16 mouse cellular contexts compared by ENCODE assay signal in the genomic region with DNA sequence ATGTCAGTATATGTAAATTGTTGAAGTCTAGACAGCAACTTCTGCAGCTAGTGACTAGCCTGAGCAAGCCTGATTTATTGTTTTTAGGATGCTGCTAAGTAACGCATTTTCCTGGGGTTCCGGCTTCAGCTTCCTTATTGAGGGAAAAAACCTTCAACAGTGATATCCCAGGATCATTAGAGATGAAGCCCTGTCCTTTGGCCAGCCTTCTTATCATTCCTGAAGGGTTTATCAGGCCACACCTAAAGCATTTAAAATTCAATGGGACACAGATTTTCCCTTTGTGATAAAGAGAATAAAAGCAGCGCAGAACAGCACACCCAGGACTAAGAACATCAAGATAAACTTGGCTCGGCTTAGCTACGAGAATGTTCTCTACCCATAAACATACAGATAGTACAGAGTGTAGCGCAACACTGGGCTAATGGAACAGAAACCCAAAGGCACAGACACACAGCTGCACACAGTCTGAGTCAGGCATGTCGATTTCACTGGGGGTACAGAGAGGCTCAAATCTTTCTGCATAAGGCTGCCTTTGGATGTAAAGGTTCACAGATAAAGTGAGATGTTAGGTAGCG. TPM values are rescaled to one million over a fixed set of nuclear protein-coding genes. Genes with fewer than 3 reads are reported as not detected.
DNase-seq lines count a peak whose midpoint lies in the region; ATAC-seq and TF ChIP-seq lines count a peak whose summit lies in the region.
"Had no signal": no experiment of that assay in that cellular context is flagged by ENCODE, and none has a peak within 500 bp of the region (broad histone marks: within the 10 kb centered on the region; RNA-seq: fewer than 3 reads in every experiment).

No protein-coding gene starts in this region.

- no peak for TF ChIP-seq CTCF in testis, adult 2 months (IDR thresholded peaks at IDR 0.05; ENCODE audit: control insufficient read depth, insufficient read depth, insufficient replicate concordance, low read depth, low read length)

- no peak overlapping the region for H3K4me3 ChIP-seq in heart, embryonic 15.5 days
- no peak overlapping the region for H3K4me3 ChIP-seq in testis, adult 2 months (ENCODE audit: control insufficient read depth, low read depth, low read length)
- H3K4me3 ChIP-seq in limb, embryonic 15.5 days, result no peak overlapping the region
- no peak overlapping the region for H3K4me3 ChIP-seq in kidney, embryonic 14.5 days (ENCODE audit: low read length)
- H3K4me3 ChIP-seq in hindbrain, embryonic 16.5 days (ENCODE audit: low read length), result no peak overlapping the region

- peaks cover 28% of the 10 kb centered on the region for H3K36me3 ChIP-seq in heart, embryonic 15.5 days
- no peaks in the 10 kb centered on the region for H3K36me3 ChIP-seq in testis, adult 2 months (ENCODE audit: control insufficient read depth, insufficient read depth, low read length)
- peaks cover 53% of the 10 kb centered on the region for H3K36me3 ChIP-seq in limb, embryonic 15.5 days
- H3K36me3 ChIP-seq in kidney, embryonic 14.5 days (ENCODE audit: control insufficient read depth, insufficient read depth, low read length), result peaks cover 18% of the 10 kb centered on the region; the same call in 1 of the 2 replicates
- peaks cover 8% of the 10 kb centered on the region; the same call in 1 of the 2 replicates for H3K36me3 ChIP-seq in hindbrain, embryonic 16.5 days (ENCODE audit: control insufficient read depth, insufficient read depth, low read length)

- 0 out of 2 replicates have a peak overlapping the region, but pooled peaks have one; percentile 3 for H3K27ac ChIP-seq in heart, embryonic 15.5 days
- peak overlapping the region; percentile 84 for H3K27ac ChIP-seq in testis, adult 2 months (ENCODE audit: control insufficient read depth, insufficient read depth, low read depth, low read length)
- H3K27ac ChIP-seq in limb, embryonic 15.5 days, result peak overlapping the region; percentile 64; the same call in 1 of the 2 replicates
- no peak overlapping the region for H3K27ac ChIP-seq in kidney, embryonic 14.5 days (ENCODE audit: low read depth, low read length)
- no peak overlapping the region for H3K27ac ChIP-seq in hindbrain, embryonic 16.5 days (ENCODE audit: low read depth, low read length)
- H3K27ac ChIP-seq: kidney, postnatal 0 days had no signal

- no peak for DNase-seq in heart, adult 11 months
- DNase-seq in testis, postnatal 14 days (ENCODE audit: low spot score), result no peak
- DNase-seq in kidney, postnatal 14 days, result no peak
- DNase-seq: cerebellum, postnatal 14 days; forebrain, postnatal 0 days; gastrocnemius, postnatal 10 days; heart, postnatal 10 days; layer of hippocampus, adult 9-11 months; midbrain, embryonic 14.5 days had no signal

- 55% methylated on average over 8 of the region's 8 CpGs for WGBS in heart, embryonic 15.5 days
- 69% methylated on average over 8 of the region's 8 CpGs for WGBS in limb, embryonic 15.5 days
- WGBS in kidney, embryonic 14.5 days, result 85% methylated on average over 8 of the region's 8 CpGs
- 84% methylated on average over 8 of the region's 8 CpGs for WGBS in hindbrain, embryonic 16.5 days

- H3K27me3 ChIP-seq in heart, embryonic 15.5 days, result no peaks in the 10 kb centered on the region
- H3K27me3 ChIP-seq in testis, adult 2 months (ENCODE audit: control insufficient read depth, insufficient read depth, low read length), result no peaks in the 10 kb centered on the region
- no peaks in the 10 kb centered on the region for H3K27me3 ChIP-seq in limb, embryonic 15.5 days
- no peaks in the 10 kb centered on the region for H3K27me3 ChIP-seq in kidney, embryonic 14.5 days (ENCODE audit: control insufficient read depth, insufficient read depth, low read length)
- no peaks in the 10 kb centered on the region for H3K27me3 ChIP-seq in hindbrain, embryonic 16.5 days (replicated peaks; ENCODE audit: control insufficient read depth, insufficient read depth, low read length)

- no peak overlapping the region for H3K4me2 ChIP-seq in heart, embryonic 15.5 days
- no peak overlapping the region for H3K4me2 ChIP-seq in limb, embryonic 15.5 days
- no peak overlapping the region for H3K4me2 ChIP-seq in kidney, embryonic 14.5 days (replicated peaks; ENCODE audit: low read depth, low read length)
- no peak overlapping the region for H3K4me2 ChIP-seq in hindbrain, embryonic 16.5 days (ENCODE audit: low read length)
- H3K4me2 ChIP-seq: liver, embryonic 11.5 days had no signal

- no peak for TF ChIP-seq POLR2A in testis, adult 2 months (IDR thresholded peaks at IDR 0.05; ENCODE audit: control insufficient read depth, low read depth, low read length)

- H3K9ac ChIP-seq in heart, embryonic 15.5 days, result no peak overlapping the region
- H3K9ac ChIP-seq in limb, embryonic 15.5 days, result no peak overlapping the region
- no peak overlapping the region for H3K9ac ChIP-seq in kidney, embryonic 14.5 days (ENCODE audit: low read depth, low read length)
- no peak overlapping the region for H3K9ac ChIP-seq in hindbrain, embryonic 16.5 days (ENCODE audit: low read depth, low read length)
- H3K9ac ChIP-seq: forebrain, postnatal 0 days had no signal

- H3K4me1 ChIP-seq in heart, embryonic 15.5 days (replicated peaks), result peaks cover 41% of the 10 kb centered on the region
- peaks cover 7% of the 10 kb centered on the region for H3K4me1 ChIP-seq in testis, adult 2 months (ENCODE audit: control insufficient read depth, insufficient read depth, low read length)
- peaks cover 23% of the 10 kb centered on the region for H3K4me1 ChIP-seq in limb, embryonic 15.5 days
- H3K4me1 ChIP-seq in kidney, embryonic 14.5 days (ENCODE audit: control insufficient read depth, insufficient read depth, low read length), result peaks cover 3% of the 10 kb centered on the region; the same call in 1 of the 2 replicates
- H3K4me1 ChIP-seq in hindbrain, embryonic 16.5 days (ENCODE audit: control insufficient read depth, insufficient read depth, low read depth, low read length), result no peaks in the 10 kb centered on the region; the same call in 1 of the 2 replicates

- no peaks in the 10 kb centered on the region for H3K9me3 ChIP-seq in heart, embryonic 15.5 days (replicated peaks)
- H3K9me3 ChIP-seq in limb, embryonic 15.5 days, result no peaks in the 10 kb centered on the region
- no peaks in the 10 kb centered on the region for H3K9me3 ChIP-seq in kidney, embryonic 14.5 days (ENCODE audit: control insufficient read depth, low read length)
- H3K9me3 ChIP-seq in hindbrain, embryonic 16.5 days (ENCODE audit: control insufficient read depth, low read length), result no peaks in the 10 kb centered on the region

- ATAC-seq in heart, embryonic 15.5 days (replicated peaks; ENCODE audit: insufficient number of reproducible peaks, insufficient read depth, low FRiP score, low read depth), result no peak
- ATAC-seq in limb, embryonic 15.5 days (ENCODE audit: insufficient number of reproducible peaks, low FRiP score, low TSS enrichment, low read depth), result no peak
- no peak for ATAC-seq in kidney, embryonic 14.5 days (ENCODE audit: low FRiP score, low TSS enrichment)
- no peak for ATAC-seq in hindbrain, embryonic 16.5 days
- ATAC-seq: forebrain, postnatal 0 days had no signal

RNA-seq across cellular contexts. Expression of a gene that starts 17.9 kb away (rescaled TPM):
- polyA plus RNA-seq in heart, embryonic 15.5 days (2015; fragmentation: Nextera tagmentation; extraction: Ambion mirVana), result 128 and 135 TPM in 2 replicates
- polyA plus RNA-seq in testis, adult 2 months (2012; rRNA removed), result 138 and 141 TPM in 2 replicates
- polyA plus RNA-seq in limb, embryonic 15.5 days (2015; fragmentation: Nextera tagmentation; extraction: Ambion mirVana), result 144 and 161 TPM in 2 replicates
- polyA plus RNA-seq in kidney, embryonic 14.5 days (2014; fragmentation: Nextera tagmentation; extraction: Ambion mirVana), result 153 and 164 TPM in 2 replicates
- polyA plus RNA-seq in hindbrain, embryonic 16.5 days (2015; fragmentation: Nextera tagmentation; extraction: Ambion mirVana), result 118 and 129 TPM in 2 replicates

Comparison
In these comparisons a context has a peak if more than half of its experiments do, and no peak if none do; other contexts are left out.
1. H3K27ac ChIP-seq: peak in heart, embryonic 15.5 days (single experiment), testis, adult 2 months (single experiment) and limb, embryonic 15.5 days (single experiment); none in kidney, embryonic 14.5 days (single experiment) and hindbrain, embryonic 16.5 days (single experiment).